Mouse (Mus musculus): ENCODE data around the gene Endod1.

The Endod1 gene

DNA sequence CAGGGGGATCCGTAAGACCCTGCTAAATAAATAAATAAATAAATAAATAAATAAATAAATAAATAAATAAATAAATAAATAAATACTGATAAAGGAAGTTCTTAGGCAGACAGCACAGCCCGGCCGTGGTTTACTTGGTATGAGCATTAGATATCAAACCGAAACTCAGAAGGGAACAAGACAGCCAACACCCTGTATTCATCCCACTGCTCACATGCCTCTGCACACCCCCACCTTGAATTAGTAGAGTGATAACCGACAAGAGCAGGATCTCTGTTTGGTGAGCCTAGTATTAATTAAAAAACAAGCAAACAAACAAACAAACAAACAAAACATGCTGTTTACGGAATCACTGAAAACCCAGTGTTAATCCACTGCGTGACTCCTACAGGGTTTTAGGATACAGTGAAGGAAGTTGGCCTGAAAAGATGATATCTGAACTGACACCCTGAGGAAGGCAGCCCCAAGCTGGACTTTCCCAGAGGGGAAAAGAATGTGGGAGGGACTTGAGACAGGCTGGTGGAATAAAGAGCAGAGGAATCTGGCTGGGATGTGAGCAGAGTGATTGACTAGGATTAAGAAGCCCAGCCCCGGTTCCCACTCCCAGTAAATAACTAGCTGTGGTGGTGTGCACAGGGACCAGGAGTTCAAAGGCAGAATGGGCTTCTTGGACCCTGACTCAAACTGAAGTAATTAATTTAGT, at the start of gene Endod1:
TSS of gene Endod1 (minus strand) at position 155 of the 703 bp plus-strand sequence.
- no peak for DNase-seq (ENCODE audit: low spot score)

DNA sequence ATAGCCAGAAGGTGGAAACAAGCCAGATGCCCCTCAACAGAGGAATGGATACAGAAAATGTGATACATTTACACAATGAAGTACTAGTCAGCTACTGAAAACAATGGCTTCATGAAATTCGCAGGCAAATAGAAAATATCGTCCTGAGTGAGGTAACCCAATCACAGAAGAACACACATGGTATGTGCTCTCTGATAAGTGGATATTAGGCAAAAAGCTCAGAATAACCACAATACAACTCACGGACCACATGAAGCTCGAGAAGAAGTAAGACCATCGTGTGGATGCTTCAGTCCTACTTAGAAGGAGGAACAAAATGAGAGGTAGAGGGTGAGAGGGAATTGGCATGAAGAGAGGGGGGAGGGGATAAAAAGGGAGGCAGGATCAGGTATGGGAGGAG, 27.8 kb upstream of the Endod1 start:
- DNase-seq (ENCODE audit: low spot score): no peak

DNA sequence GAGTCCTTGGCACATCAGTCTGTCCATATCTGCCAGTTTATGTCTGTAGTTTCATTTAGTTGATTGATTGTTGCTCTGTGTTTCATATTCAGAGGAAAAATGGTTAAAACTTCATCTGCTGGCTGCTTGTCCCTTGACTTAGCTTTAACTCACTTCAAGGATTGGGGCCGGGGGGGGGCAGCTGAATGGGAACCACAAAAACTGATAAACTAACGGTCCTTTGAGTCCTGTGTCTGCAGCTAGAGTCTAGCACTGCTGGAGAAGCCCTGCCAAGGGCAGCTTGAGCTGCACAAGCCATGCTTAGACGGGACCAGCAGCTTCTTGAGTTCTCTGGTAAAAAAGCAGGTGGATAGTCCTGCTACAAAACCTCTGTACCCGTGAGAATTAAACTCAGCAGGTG, 26.7 kb upstream of the Endod1 start:
- DNase-seq (ENCODE audit: low spot score): no peak

DNA sequence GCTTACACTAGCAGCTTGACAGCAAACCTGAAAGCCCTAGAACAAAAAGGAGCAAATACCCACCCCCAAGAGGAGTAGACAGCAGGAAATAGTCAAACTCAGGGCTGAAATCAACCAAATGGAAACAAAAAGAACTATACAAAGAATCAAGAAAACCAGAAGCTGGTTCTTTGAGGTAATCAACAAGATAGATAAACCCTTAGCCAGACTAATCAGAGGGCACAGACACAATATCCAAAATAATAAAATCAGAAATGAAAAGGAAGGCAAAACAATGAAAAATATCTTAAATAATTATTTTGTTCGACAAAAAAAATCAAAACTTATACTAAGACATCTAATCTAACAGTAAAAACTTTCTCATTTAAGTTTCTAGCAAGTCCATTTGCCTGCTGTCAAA, 24.7 kb upstream of the Endod1 start:
- DNase-seq (ENCODE audit: low spot score): no peak

DNA sequence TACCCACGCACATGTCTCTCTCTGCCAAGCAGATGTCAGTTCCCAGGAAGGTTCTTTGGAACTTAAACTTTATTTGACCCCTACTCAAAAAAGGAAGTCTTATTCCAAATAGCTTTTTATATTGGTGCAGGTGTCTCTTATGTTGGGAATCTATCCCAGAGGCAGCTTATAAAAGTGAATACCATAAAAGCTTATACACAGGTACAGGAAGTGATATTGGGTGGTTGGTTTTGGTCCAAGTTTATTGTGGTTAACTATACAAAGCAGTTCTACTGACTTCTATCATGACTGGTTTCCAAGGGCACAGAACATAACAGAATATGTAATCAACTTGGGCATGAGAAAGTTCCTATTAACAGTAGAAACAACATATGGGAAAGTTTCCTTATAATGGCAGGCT, 20.8 kb upstream of the Endod1 start:
- no peak for DNase-seq (ENCODE audit: low spot score)

DNA sequence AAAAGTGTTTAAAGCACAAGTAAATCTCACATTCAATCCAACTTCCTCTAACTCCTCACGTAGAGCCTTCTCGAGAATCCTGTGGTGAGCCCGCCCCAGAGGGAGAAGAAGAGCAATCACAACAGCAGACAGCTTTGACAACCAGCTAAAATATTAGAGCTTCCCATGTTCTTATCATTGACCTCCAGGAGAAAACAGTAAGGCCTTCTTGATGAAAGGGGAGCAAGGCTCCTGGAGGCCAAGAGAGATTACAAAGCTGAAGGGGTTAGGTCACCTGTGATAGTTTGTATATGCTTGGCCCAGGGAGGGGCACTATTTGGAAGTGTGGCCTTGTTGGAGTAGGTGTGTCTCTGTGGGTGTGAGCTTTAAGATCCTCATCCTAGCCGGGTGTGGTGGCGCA, 19.1 kb upstream of the Endod1 start:
- no peak for DNase-seq (ENCODE audit: low spot score)

DNA sequence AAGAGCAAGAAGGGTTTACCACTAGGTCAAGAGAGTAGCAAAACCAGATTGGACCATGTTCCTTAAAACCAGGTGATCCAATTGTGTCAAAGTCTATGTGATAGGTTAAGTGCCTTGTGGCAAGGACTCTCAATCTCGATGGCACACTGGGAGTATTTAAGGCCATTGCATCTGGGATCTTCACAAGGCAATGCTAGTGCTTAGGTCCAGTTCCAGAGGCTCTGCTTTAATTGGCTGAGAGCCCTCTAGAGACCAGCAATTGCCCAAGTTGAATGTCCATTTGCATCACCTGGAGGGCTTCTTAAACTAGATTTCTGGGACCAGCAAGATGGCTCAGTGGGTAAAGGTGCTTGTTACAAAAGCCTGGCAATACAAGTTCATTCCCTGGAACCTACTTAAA, 17.6 kb upstream of the Endod1 start:
- no peak for DNase-seq (ENCODE audit: low spot score)

DNA sequence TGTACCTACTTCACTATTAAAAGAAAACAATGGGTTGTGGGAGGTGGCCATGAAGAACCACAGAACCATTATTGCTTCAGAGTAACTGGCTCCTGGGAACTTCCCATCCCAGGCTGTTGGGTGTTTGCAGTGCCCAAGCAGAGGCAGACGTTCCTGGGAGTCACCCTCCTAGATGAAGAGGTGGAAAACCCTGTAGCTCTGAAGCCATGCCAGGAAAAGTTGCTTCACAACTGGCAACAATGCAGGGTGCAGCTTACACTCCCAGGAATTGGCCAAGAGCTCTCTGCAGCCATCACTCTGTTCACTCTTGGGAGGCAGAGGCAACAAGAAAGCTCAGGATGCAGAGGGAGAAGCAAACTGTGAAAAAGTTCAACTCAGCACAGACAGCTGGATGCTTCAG, 16.8 kb upstream of the Endod1 start:
- no peak for DNase-seq (ENCODE audit: low spot score)

DNA sequence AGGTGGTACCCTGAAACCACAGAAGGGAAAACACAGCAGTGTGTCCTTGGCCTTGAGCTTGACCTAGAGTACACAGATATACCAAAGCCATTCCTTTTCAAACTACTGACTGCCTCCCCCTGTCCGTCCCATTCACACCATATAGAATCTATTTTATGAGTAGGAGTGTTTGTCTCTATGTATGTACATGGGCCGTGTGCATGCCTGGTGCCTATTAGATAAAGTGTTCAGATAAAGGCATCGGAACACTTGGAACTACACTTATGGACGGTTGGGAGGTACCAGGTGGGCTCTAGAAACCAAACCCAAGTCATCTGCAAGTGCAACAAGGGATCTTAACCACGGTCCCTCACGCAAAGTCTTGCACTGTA, 16.1 kb upstream of the Endod1 start:
- DNase-seq (ENCODE audit: low spot score): no peak

DNA sequence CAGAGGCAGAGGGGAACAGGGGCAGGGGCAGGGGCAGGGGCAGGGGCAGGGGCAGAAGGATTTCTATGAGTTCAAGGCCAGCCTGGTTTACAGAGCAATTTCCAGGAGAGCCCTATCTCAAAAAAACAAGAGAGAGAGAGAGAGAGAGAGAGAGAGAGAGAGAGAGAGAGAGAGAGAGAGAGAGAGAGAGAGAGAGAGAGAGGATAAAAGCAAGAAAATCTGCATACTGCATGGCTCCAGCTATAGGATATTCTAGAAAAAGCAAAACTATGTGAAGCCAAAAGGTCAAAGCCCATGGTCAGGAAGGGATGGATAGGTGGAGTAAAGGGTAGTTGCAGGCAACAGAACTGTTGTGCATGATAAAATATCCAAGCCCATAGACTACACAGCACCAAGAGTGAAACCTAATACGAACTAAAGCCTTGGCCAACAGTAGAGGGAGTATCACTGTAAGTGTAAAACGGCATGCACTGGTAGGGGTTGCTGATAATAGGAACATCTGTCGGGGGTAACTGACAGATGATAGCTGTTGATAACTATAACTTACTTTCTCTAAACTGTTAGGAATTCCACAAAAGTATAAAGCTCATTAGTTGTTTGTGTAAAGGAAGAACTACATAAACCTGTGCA, 15.6 kb upstream of the Endod1 start:
- DNase-seq (ENCODE audit: low spot score): no peak

DNA sequence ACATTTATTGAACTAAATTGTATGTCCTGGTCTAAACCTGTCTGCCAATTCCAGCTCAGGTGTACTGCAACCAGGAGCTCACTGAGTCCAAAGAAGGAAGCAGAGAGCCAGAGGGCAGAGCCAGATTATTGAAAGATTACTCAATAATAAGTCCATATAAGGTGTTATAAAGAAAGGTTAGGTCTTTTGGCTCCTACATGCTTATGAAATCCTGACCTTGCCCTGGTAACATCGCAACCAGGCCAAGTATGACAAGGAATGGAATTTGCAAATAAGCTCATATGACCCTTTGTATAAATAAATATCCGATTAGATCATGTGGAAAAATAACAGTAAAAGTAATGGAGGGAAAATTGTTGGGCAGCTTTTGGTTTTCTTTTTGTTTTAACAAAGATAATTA, 14.8 kb upstream of the Endod1 start:
- no peak for DNase-seq (ENCODE audit: low spot score)

DNA sequence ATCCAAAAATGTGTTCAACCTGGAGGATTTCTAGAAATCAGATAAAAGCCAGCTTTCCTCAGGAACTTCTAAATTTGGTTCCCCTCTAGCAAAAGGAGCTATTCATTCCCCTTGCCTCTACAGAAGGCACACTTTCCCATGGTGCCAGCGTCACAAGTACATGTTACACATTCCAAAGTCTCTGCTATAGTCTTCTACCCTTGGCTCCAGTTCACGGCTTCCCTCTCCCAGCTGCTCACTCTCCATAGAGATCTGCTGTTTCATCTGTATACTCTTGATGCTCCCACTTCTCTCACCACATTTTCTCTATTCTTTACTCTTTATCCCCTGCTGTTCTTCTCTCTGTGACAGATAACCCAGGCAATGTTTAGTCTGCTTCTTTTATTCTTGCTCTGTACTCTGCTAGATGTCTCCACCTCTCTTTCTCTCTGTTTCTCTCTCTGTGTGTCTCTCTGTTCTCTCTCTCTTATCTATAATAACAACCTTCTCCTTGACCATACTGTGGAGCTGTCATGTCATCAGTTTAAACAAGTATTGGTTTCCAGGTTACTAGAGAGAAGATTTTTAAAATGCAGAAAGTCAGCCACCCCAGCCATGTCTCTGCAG, 13.8 kb upstream of the Endod1 start:
- no peak for DNase-seq (ENCODE audit: low spot score)

DNA sequence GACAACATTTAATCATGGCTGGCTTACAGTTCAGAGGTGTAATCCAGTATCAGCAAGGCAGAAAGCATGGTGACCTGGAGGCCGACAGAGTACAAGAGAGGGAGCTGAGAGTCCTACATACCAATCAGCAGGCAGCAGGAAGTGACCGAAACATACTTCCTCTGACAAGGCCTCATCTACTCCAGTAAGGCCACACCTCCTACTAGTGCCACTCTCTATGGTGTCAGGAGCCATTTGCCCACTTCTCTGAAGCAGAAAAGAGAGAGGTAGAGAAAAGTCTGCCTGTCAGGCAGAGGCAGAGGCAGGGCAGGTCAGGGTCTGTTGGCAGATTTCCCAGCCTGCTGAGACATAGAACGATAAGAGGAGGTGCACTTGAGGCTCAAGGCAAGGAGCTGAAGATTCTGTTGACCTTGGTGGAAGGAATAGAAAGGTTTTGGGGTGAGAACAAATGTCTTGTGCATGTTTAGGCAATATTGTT, 10.6 kb upstream of the Endod1 start:
- no peak for DNase-seq (ENCODE audit: low spot score)

DNA sequence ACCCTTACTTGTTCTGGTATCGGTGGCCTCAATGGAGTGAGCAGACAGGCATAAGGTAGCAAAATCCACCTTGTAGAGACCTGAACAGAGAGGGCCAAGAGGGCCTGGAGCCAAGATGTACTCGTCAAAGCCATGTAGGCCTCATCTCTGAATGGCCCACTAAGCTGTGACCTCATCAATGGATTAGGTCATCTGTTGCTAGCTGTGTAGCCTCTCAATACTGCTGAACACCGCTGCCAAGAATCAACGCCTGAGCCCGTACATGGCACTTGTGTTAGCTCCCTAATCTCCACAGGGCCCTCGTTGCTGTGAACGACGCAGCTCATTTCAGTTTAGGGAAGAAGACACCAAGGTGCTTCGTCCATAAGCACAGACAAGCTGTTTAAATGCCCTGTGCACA, 10.0 kb upstream of the Endod1 start:
- no peak for DNase-seq (ENCODE audit: low spot score)

DNA sequence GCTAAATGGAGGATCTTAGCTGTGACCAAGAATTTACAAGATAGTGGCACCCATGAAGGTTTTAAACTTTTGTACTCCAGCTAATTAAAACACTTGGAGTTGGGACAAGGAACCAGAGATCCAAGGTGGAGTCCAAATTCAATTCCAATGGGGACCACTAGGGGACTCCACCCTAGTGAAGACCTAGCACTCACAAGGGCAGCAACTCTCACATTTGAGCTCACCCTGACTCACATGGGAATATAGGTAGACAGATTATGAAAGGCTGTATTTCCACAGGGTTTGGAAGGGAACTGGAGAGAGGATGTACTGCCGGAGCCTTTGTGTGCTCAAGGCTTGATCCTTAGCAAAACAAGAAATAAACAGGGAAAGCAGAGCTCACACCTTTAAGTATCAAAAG, 9.0 kb upstream of the Endod1 start:
- no peak for DNase-seq (ENCODE audit: low spot score)

DNA sequence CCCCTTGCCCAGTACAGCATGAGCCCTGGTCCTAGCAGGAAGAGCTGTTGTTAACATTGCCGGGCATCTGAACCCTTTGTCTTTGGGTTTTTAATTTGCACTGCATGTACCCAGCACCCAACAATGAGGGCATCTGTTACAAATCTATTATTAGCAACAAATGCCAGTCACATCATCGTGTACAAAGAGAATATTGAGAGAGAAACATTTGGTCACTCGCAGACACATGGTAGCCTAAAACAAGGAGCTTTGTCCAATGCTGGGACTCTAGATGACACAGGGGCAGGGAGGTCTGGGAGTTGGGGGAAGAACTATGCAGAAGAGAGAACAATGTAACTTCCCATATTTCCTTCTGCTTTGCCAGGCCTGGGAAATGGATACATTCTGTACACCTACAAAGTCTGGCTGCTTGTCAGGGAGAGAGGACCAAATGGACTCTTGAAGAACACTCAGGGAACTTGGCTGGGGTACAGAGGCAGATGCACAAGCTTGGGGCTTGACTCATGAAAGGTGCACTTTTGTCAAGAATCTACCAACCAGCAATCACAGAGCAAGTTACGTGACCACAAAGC, 7.8 kb upstream of the Endod1 start:
- DNase-seq (ENCODE audit: low spot score): no peak

DNA sequence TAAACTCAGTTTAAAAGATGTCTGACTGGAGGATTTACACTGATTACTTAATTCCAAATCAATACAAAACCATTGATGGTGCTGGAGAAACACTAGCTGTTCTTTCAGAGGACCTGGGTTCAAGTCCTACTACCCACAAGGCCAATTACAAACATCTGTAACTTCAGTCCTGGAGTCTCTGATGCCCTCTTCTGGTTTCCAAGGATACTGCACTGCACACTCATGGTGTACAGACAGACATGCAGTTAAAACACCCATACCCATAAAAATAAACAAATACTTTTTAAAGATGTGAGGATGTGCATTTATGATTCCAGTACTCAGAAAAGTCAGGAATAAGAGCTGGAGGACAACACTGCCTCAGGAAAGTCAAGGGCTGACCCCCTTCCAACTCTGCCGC, 6.7 kb upstream of the Endod1 start:
- no peak for DNase-seq (ENCODE audit: low spot score)

DNA sequence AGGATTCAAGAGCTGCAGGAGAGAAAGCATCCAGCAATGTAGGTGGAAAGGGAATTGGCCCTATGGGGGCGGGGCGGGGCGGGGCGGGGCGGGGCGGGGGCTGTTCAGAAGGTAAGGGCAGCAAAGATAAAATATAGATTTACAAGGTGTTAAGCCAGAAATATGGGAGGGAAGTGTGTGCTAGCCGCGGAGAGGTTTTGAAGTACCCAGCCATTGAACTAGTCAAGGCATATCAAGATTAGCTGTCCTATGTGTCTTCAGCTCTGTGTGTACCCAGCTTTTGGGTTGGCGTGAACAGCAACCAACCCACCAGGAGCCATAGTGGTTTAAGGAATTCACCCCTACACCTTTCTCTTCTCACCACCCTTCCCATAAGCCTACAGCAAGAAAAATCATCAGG, 5.5 kb upstream of the Endod1 start:
- no peak for DNase-seq (ENCODE audit: low spot score)

DNA sequence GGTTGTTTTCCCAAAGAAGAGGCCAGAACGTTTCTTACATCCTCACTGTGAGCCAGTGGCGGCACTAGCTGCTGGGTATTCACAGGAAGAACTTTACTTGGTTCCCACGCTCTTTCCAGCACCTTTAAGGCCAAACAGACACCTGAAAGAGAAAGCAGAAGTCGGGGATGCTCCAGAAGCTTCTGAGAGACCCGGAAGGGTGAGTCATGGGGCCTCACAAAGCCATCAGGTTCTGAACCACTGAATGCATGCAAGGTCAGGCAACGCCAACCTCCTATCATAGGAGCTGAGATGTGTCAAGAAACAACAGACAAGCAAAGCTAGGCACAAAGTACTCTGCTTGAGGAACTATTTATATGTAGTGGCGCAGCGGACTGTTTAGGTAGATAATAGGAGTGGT, 4.4 kb upstream of the Endod1 start:
- no peak for DNase-seq (ENCODE audit: low spot score)

DNA sequence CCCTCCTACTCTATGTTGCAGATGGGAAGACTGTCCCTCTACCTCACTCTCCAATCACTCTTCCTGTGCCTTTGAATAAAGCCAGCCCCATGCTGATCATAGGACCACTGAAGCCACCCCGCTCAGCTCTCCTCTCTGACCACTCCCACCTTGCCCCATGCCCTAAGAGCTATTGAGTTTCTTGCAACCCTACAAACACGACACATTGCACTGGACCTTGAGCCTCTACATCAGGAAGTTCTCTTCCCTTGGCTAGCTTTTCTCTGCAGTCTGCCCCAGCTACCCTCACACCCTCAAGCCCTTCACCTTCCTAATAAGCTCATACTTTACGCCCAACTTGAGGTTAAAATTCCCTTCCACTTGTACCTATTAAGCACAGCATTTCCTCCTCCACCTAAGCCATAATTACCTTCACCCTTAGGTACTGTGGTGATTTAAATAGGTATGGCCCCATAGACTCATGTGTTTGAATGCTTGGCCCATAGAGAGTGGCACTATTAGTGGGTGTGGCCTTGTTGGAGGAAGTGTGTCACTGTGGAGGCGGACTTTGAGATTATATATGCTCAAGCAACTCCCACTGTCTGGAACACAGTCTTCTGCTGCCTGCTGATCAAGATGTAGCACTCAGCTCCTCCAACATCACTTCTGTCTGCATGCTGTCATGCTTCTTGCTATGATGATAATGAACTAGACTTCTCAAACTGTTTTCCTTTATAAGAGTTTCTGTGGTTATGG, 2.0 kb upstream of the Endod1 start:
- DNase-seq (ENCODE audit: low spot score): no peak

DNA sequence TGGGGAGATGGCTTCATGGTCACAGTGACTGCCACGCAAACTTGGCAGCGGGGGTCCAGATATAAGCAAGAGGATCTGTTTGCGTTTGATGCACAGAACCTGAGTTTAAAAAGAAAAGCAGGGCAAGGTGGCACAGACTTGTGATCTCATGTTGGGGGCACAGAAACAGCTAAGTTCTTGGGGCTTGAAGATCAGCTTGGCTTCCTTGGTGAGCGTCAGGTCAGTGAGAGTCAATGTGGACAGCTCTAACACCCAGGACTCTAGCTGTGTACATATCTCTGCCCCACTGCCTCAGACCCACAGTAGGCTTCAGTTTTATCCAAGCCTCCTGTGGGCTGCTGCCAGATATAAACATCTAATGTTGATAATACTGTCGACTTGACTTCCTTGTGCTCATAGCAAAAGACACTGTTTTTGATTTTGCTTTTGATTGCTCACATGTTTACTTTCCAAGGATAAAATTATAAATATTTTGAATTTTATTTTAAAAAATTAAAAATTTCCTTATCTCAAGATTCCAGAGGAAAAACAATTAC, 1.0 kb upstream of the Endod1 start:
- DNase-seq (ENCODE audit: low spot score): no peak
